8 mouse cellular contexts compared by ENCODE assay signal in the genomic region with DNA sequence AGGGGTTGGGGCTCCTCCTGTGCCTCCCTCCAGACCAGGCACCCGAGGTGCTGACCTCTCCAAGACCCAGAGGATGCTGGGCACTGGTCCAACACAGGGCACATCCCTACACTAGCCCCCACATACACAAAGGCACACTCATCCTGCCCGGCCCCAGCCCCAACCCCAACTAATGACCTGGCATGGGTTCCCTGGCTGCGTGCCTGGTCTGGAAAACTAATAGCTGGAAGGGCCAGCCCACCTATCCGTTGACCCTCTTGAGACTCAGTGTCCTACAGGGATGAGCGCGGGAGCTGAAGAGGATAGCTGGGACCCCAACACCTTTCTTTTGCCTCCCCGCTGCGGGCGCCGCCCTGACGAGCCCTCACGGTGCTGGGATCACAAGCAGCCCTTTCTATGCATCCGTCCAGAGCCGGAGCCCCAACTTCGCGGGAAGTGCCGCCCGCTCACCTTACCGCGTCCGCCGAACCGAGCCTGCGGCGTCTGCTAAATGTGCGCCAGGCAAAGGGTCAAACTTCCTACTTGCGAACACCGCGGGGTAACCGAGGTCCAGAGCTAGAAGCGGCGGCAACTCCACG. TPM values are rescaled to one million over a fixed set of nuclear protein-coding genes. Genes with fewer than 3 reads are reported as not detected.
DNase-seq lines count a peak whose midpoint lies in the region; ATAC-seq and TF ChIP-seq lines count a peak whose summit lies in the region.
"Had no signal": no experiment of that assay in that cellular context is flagged by ENCODE, and none has a peak within 500 bp of the region (broad histone marks: within the 10 kb centered on the region; RNA-seq: fewer than 3 reads in every experiment).

No protein-coding gene starts in this region.

- no peaks in the 10 kb centered on the region for H3K36me3 ChIP-seq in embryonic facial prominence, embryonic 13.5 days
- H3K36me3 ChIP-seq in intestine, embryonic 14.5 days (ENCODE audit: control insufficient read depth, insufficient read depth, low read length), result no peaks in the 10 kb centered on the region
- H3K36me3 ChIP-seq in myocyte (ENCODE audit: control insufficient read depth, insufficient read depth), result no peaks in the 10 kb centered on the region

- peak; percentile 32 for DNase-seq in lung, postnatal 10 days
- no peak for DNase-seq in lung, postnatal 4 days
- DNase-seq in intestine, embryonic 14.5 days (ENCODE audit: low spot score), result peak; percentile 73
- no peak for DNase-seq in frontal cortex, postnatal 14 days (ENCODE audit: low spot score in 2 of 2)
- DNase-seq in gastrocnemius, postnatal 36 days, result no peak

- TF ChIP-seq POLR2A in myocyte (IDR thresholded peaks at IDR 0.05; ENCODE audit: insufficient read length, low read depth), result no peak

- H3K27me3 ChIP-seq in embryonic facial prominence, embryonic 13.5 days, result peaks cover 47% of the 10 kb centered on the region
- peaks cover 44% of the 10 kb centered on the region for H3K27me3 ChIP-seq in intestine, embryonic 14.5 days (replicated peaks; ENCODE audit: control insufficient read depth, insufficient read depth, low read length)
- peaks cover 53% of the 10 kb centered on the region for H3K27me3 ChIP-seq in myocyte (ENCODE audit: control insufficient read depth, insufficient read depth, insufficient read length)

- intact Hi-C loops in gastrocnemius, postnatal 36 days (cut with DNase I), result no loop called here

- no peaks in the 10 kb centered on the region for H3K9me3 ChIP-seq in embryonic facial prominence, embryonic 13.5 days
- no peaks in the 10 kb centered on the region for H3K9me3 ChIP-seq in intestine, embryonic 14.5 days (ENCODE audit: control insufficient read depth, low read length)

- H3K4me3 ChIP-seq in embryonic facial prominence, embryonic 13.5 days, result peak overlapping the region; percentile 48
- peak overlapping the region; percentile 39 for H3K4me3 ChIP-seq in intestine, embryonic 14.5 days (ENCODE audit: low read depth, low read length)
- H3K4me3 ChIP-seq in myocyte, result no peak overlapping the region

- peak overlapping the region; percentile 77 for H3K4me2 ChIP-seq in embryonic facial prominence, embryonic 13.5 days
- peak overlapping the region; percentile 64 for H3K4me2 ChIP-seq in intestine, embryonic 14.5 days (ENCODE audit: low read length)
- peak overlapping the region; percentile 36 for H3K4me2 ChIP-seq in myocyte (ENCODE audit: low read depth)

- no peak for ATAC-seq in embryonic facial prominence, embryonic 13.5 days (ENCODE audit: insufficient number of reproducible peaks, insufficient read depth, low FRiP score, low TSS enrichment, low read depth)
- no peak for ATAC-seq in intestine, embryonic 14.5 days (replicated peaks; ENCODE audit: low FRiP score, low TSS enrichment, low read depth)

- H3K79me2 ChIP-seq in myocyte (ENCODE audit: control insufficient read depth, insufficient read depth), result no peaks in the 10 kb centered on the region

- H3K4me1 ChIP-seq in embryonic facial prominence, embryonic 13.5 days, result peaks cover 19% of the 10 kb centered on the region
- H3K4me1 ChIP-seq in intestine, embryonic 14.5 days (replicated peaks; ENCODE audit: control insufficient read depth, insufficient read depth, low read length), result peaks cover 5% of the 10 kb centered on the region; the same call in 1 of the 2 replicates

- no peak overlapping the region for H3K27ac ChIP-seq in embryonic facial prominence, embryonic 13.5 days
- H3K27ac ChIP-seq in intestine, embryonic 14.5 days (ENCODE audit: low read depth), result no peak overlapping the region

- peak overlapping the region; percentile 66 for H3K9ac ChIP-seq in embryonic facial prominence, embryonic 13.5 days
- H3K9ac ChIP-seq in intestine, embryonic 14.5 days (ENCODE audit: low read length), result no peak overlapping the region; the same call in 1 of the 2 replicates

- under 1% methylated on average over 33 of the region's 33 CpGs for WGBS in embryonic facial prominence, embryonic 13.5 days
- 1% methylated on average over 33 of the region's 33 CpGs for WGBS in intestine, embryonic 14.5 days

- H3ac ChIP-seq in myocyte (ENCODE audit: control insufficient read depth, insufficient read length), result no peak overlapping the region

TF ChIP-seq in myocyte, 11 proteins besides CTCF, POLR2A, EP300 and RAD21:
- TF ChIP-seq TCF12 (IDR thresholded peaks at IDR 0.05; ENCODE audit: insufficient read depth, poor library complexity, severe bottlenecking) (no peak), E2F4 (IDR thresholded peaks at IDR 0.05; ENCODE audit: insufficient read depth) (no peak), MYOG (IDR thresholded peaks at IDR 0.05; ENCODE audit: control insufficient read depth in 1 of 3, insufficient read depth in 1 of 3, insufficient read length in 2 of 3, low read depth in 2 of 3) (no peak), POLR2AphosphoS2 (IDR thresholded peaks at IDR 0.05; ENCODE audit: insufficient read length, low read depth) (no peak), CEBPB (IDR thresholded peaks at IDR 0.05; ENCODE audit: insufficient read depth, poor library complexity, severe bottlenecking) (no peak), REST (IDR thresholded peaks at IDR 0.05; ENCODE audit: insufficient read depth, insufficient read length) (no peak)

RNA-seq across cellular contexts. Expression of a gene that starts 1.1 kb away (rescaled TPM):
- polyA plus RNA-seq in embryonic facial prominence, embryonic 13.5 days (2015; fragmentation: Nextera tagmentation; extraction: Ambion mirVana), result 0.18 and 0.26 TPM in 2 replicates
- 0.28 TPM in 1 of 2 replicates, not detected in the other for polyA plus RNA-seq in intestine, embryonic 14.5 days (2014; fragmentation: Nextera tagmentation; extraction: Ambion mirVana)
- polyA plus RNA-seq in myocyte (2012; fragmentation: generic; extraction: Trizol), result 0.02 TPM
- not detected for total RNA-seq in gastrocnemius, postnatal 36 days (2021)
- total RNA-seq: common myeloid progenitor, adult 5-6 weeks had no signal

RNA-seq across cellular contexts. Expression of a gene that starts 6.6 kb away (rescaled TPM):
- polyA plus RNA-seq in embryonic facial prominence, embryonic 13.5 days (2015; fragmentation: Nextera tagmentation; extraction: Ambion mirVana), result not detected in 2 replicates
- polyA plus RNA-seq in intestine, embryonic 14.5 days (2014; fragmentation: Nextera tagmentation; extraction: Ambion mirVana), result not detected in 2 replicates
- polyA plus RNA-seq in myocyte (2012; fragmentation: generic; extraction: Trizol), result 0.17 TPM
- total RNA-seq in gastrocnemius, postnatal 36 days (2021), result not detected
- total RNA-seq: common myeloid progenitor, adult 5-6 weeks had no signal

RNA-seq across cellular contexts. Expression of a gene that starts 6.6 kb away (rescaled TPM):
- polyA plus RNA-seq in embryonic facial prominence, embryonic 13.5 days (2015; fragmentation: Nextera tagmentation; extraction: Ambion mirVana), result 50.6 and 53.8 TPM in 2 replicates
- polyA plus RNA-seq in intestine, embryonic 14.5 days (2014; fragmentation: Nextera tagmentation; extraction: Ambion mirVana), result 59.9 and 60.8 TPM in 2 replicates
- polyA plus RNA-seq in myocyte (2012; fragmentation: generic; extraction: Trizol), result 46.3 TPM
- total RNA-seq in gastrocnemius, postnatal 36 days (2021), result 10 to 100 TPM; 24.1 to 27.4 TPM

RNA-seq across cellular contexts. Expression of a gene that starts 31.8 kb away (rescaled TPM):
- polyA plus RNA-seq in embryonic facial prominence, embryonic 13.5 days (2015; fragmentation: Nextera tagmentation; extraction: Ambion mirVana), result 32.9 and 36.6 TPM in 2 replicates
- polyA plus RNA-seq in intestine, embryonic 14.5 days (2014; fragmentation: Nextera tagmentation; extraction: Ambion mirVana), result 14.2 and 14.6 TPM in 2 replicates
- 18.3 TPM for polyA plus RNA-seq in myocyte (2012; fragmentation: generic; extraction: Trizol)
- 10 to 100 TPM in 1 of 2 experiments, 1 to 10 TPM in 1; 8.5 to 10.8 TPM for total RNA-seq in gastrocnemius, postnatal 36 days (2021)

RNA-seq across cellular contexts. Expression of a gene that starts 34.3 kb away (rescaled TPM):
- 23.4 and 24.2 TPM in 2 replicates for polyA plus RNA-seq in embryonic facial prominence, embryonic 13.5 days (2015; fragmentation: Nextera tagmentation; extraction: Ambion mirVana)
- polyA plus RNA-seq in intestine, embryonic 14.5 days (2014; fragmentation: Nextera tagmentation; extraction: Ambion mirVana), result 23.4 and 23.5 TPM in 2 replicates
- polyA plus RNA-seq in myocyte (2012; fragmentation: generic; extraction: Trizol), result 7.2 TPM
- 1 to 10 TPM; 5.4 to 6.5 TPM for total RNA-seq in gastrocnemius, postnatal 36 days (2021)

Comparison
In these comparisons a context has a peak if more than half of its experiments do, and no peak if none do; other contexts are left out.
1. DNase-seq: peak in lung, postnatal 10 days (single experiment) and intestine, embryonic 14.5 days (single experiment); none in lung, postnatal 4 days (0 of 2), frontal cortex, postnatal 14 days (0 of 2) and gastrocnemius, postnatal 36 days (0 of 2).
2. Peak in every context shown above with its lines, with median percentiles within 50 percentile points of each other: H3K4me2 ChIP-seq.